Mouse (Mus musculus): Measurements from ENCODE around the gene Coq3.

Coq3 gene
- long read RNA-seq, experiment 1, transcript Coq3-201 (7 exons, 2,651 nt): major isoform, 24 of 29 reads
- long read RNA-seq, experiment 1, partial matches to known transcripts: 1 of 29 reads
- long read RNA-seq, experiment 1, other reads (novel, unspliced or antisense): 4 of 29 reads
- long read RNA-seq, experiment 2, transcript Coq3-201 (7 exons, 2,651 nt): major isoform, 18 of 25 reads
- long read RNA-seq, experiment 2, partial matches to known transcripts: 1 of 25 reads
- long read RNA-seq, experiment 2, other reads (novel, unspliced or antisense): 6 of 25 reads

DNA sequence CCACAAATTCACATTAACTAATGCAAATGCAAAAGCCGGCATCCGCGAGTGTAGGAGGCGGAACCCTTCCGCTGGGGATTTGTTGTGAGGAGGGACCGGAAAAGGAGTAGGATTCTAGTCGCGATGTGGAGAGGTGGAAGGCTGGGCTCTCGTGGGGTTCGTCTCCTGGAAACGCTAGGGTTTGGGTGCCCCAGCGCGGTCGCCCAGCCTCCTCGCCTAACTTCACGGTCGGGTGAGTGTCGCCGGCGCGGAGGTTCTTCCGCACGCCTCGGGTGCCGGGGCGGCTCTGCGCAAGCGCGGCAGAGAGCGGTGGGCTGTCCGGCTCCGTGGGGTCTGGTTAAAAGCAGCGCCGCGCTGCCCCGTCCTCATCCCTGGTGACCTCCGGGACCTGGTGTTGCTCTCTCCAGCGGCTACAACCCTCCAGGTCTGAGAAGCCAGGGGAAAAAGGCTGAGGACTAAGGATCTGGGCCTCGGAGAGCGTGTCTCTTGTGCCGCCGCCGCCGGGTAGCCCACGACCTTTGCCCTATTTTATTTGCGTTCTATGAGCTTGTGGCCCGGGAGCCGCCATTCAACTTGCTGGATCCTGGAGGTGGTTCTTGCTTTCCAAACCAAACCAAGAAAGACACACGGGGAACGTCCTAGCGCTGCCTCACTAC is at the start of gene Coq3:
TSS of gene Coq3 (plus strand) at position 109 of the 656 bp plus-strand sequence.
- intact Hi-C loops (cut with DNase I): no loop called here

GRCm38 (mm10) chr4:21832844-21833243 is 46.6 kb upstream of the Coq3 start:
- intact Hi-C loops (cut with DNase I): no loop called here

GRCm38 (mm10) chr4:21847481-21848286 is 31.8 kb upstream of the Coq3 start, which contains the start of gene Pnisr:
Pnisr (plus strand) TSS chr4:21847583.
- intact Hi-C loops (cut with DNase I): loop anchor here (1.0 kb wide), 1 partner anchor 104 kb away; no protein-coding TSS in a partner anchor

GRCm38 (mm10) chr4:21848287-21848630 is 31.2 kb upstream of the Coq3 start:
- intact Hi-C loops (cut with DNase I): no loop called here

DNA sequence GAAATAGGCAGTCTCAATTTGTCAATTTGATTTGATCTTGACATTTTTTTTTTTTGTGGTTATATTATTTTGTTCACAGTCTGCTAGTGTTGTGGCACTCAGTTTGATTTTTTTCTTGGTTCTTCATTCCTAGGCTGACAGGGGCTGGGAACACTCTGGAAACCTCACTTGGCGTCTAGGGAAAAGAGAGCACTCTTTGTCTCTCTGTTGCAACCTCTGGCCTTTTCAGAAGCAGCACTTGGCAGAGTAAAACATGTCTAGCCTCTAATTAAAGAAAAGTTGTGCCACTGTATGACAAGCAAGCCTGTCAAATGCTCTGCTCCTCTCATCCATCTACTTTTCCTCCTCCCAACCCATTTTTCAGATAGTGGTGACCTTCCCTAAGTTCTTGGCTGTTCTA is 22.0 kb upstream of the Coq3 start:
- intact Hi-C loops (cut with DNase I): no loop called here

DNA sequence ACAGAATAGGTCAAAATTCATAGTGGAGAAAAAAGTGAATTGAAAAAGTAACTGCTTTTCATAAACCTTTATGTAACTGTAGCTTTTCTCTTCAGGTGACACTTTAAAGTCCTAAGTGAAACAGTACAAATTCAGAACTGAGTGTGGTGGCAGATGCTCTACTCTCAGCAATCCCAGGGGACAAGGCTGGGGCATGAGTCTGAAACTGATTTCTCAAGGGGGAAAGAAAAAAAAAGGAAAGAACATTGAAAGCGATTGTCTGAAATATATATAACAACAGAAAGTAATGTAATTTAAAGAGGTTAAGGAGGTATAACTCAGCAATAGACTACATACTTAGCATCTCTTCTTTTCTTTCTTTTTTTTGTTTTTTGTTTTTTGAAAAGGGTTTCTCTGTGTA is 14.2 kb upstream of the Coq3 start:
- intact Hi-C loops (cut with DNase I): no loop called here

GRCm38 (mm10) chr4:21878776-21879175 is 697 bp upstream of the Coq3 start:
- intact Hi-C loops (cut with DNase I): no loop called here

DNA sequence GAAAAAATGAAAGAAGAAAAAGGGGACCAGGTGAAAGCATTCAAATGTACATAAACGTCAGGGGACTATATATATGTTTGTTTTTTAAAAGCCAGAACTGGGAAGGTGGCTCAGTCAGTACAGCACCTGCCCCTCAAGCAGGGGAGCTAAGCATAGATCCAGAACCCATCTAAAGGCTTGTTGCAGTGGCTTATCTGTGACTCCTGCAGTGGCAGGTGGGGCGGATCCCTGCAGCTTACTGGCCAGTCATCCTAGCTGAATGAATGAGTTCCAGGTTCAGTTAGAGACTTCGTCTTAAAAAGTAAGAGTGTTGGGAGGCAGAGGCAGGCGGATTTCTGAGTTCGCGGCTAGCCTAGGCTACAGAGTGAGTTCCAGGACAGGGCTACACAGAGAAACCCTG is 3.3 kb downstream of the Coq3 start:
- intact Hi-C loops (cut with DNase I): no loop called here

GRCm38 (mm10) chr4:21885831-21886230 is 6.4 kb downstream of the Coq3 start:
- intact Hi-C loops (cut with DNase I): no loop called here

- intact Hi-C loops (cut with DNase I): no loop called here
Measured at GRCm38 (mm10) chr4:21930971-21931771, 51.7 kb downstream of the Coq3 start, which contains the start of gene Faxc. Faxc (plus strand) TSS chr4:21931329.

DNA sequence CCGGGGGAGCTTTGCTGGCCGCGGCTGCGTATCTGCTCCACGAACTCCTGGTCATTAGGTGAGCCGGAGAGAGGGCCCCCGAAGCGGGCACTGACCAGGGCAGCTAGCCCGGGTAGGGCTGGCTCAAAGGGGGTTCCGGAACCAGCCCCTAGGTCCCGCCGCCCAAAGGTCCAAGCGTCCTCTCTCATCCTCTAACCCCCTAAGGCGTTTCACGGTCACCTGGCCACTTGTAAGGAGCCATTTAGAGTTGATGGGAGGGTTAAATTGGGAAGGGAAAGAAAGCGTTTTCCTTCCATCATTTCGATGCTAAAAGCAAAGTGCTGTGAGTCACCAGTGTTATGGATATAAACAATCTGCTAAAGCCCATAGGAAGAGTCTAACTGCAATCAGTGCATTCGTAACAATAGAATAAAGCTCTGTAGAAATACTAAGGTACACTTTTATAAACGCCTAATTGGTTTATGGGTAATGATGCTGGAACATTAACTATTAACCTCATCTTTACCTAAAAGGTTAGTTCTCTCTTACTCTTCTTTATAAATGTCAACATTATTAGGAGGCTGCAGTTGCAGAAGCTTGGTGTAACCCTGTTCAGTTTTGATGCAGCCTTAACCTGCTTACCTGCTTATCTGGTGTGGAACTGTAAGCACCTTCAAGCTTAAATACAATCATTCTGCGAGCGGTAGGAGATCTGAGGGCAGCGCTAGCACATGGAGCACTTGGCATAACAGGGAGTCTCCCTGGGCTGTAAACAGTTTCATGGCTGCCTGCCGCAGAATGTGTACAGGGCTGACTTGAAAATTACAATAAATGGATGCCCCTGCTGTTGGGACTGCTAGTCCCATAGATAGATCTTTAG is 52.5 kb downstream of the Coq3 start:
- intact Hi-C loops (cut with DNase I): no loop called here

GRCm38 (mm10) chr4:21935378-21935777 is 55.9 kb downstream of the Coq3 start:
- intact Hi-C loops (cut with DNase I): no loop called here

DNA sequence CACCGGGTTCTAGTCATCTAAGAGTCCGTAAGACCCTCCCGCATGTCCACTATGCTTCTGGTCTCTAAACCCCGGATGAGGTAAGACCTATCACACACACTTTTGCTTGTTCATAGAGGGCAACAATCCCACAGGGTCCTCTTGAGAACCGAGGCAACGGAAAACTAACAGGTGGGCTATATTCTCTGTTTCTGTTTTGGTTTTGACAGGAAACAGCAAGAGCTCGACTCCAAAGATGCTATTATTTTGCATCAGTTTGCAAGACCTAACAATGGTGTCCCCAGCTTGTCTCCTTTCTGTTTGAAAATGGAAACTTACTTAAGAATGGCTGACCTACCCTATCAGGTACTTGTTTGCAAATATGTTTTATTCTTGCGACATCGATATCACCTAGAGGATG is 57.0 kb downstream of the Coq3 start:
- intact Hi-C loops (cut with DNase I): no loop called here

DNA sequence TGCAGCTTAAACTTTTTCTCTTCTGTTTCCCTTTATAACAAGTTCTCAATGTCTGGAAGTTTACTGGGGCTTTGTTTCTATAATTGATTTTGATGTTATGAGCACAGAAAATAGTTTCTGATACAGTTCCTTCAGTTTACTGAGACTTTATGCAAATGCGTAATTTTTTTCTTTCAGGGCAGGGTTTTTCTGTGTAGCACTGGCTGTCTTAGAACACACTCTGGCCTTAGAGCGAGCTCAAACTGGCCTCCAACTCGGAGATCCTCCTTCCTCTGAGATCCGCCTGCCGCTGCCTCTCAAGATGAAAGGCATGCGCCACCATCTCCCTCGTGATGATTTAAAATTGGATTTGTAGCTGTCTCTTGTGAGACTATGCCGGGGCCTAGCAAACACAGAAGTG is 58.4 kb downstream of the Coq3 start:
- intact Hi-C loops (cut with DNase I): no loop called here

GRCm38 (mm10) chr4:21944672-21945071 is 65.2 kb downstream of the Coq3 start:
- intact Hi-C loops (cut with DNase I): no loop called here

- intact Hi-C loops (cut with DNase I): loop anchor here (1.0 kb wide), 1 partner anchor 104 kb away; the partner anchor contains the start of gene Pnisr
Measured at GRCm38 (mm10) chr4:21951444-21951843, 72.0 kb downstream of the Coq3 start.

GRCm38 (mm10) chr4:21952255-21952654 is 72.8 kb downstream of the Coq3 start:
- intact Hi-C loops (cut with DNase I): no loop called here

DNA sequence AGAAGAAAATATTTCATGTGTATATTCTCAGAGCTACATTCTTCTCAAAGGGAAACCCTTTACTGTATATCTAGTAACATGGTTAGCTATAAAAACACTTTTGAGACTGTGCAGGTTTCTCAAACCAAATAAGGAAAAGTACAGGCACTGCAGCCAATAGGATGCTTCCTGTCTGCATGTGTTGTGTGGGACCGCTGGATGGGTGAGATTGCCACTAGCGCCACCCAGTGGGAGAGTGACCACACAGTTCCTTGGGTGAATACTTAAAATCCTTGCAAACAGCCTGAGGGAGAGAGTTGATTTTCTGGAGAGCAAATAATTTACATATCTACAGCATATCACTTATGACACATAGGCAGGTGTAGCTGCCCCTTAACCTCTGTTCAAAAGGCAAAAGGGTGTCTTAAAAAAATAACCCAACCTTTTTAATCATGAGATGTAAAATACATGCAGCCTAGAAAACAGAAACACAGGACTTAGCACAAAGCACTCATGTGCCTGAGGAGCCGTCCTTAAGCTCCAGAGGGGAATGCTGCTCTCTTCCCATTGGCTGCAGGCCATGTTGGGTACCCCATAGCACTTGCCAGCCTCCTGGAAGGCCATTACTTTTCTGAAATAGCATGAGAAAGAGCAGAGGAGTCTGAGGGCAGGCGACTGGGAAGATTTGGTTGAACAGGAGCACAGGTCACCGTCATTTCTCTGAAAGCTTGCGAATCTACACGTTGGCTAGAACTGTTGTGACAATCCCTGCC is 78.3 kb downstream of the Coq3 start:
- intact Hi-C loops (cut with DNase I): no loop called here

Data from adrenal gland (tissue).